Mouse (Mus musculus) embryonic stem cell, embryonic (primary cell): ENCODE results near the gene Aldh1a2.

Experiments used
- CTCF ChIA-PET, 4 experiments: fragments of 300-600 bp in 2 of 4; fragments of 350-600 bp in 2 of 4; sonication (Branson Sonifier 250); formaldehyde crosslinking; loops; one replicate each; lab custom pipeline; 2022; ENCODE audit warnings: inconsistent platforms in 2 of 4; lab: Charles Lee
- POLR2A ChIA-PET, 4 experiments: fragments of 300-600 bp in 2 of 4; fragments of 350-600 bp in 2 of 4; sonication (Branson Sonifier 250); formaldehyde crosslinking; loops; one replicate each; lab custom pipeline; 2022; ENCODE audit warnings: antibody characterized with exemption in 4 of 4, inconsistent platforms in 1 of 4; lab: Charles Lee

Gene Aldh1a2

GRCm38 (mm10) chr9:71215248-71216035, at the start of gene Aldh1a2:
Aldh1a2 (plus strand) TSS chr9:71215789.
- CTCF ChIA-PET, result interaction anchor here in 2 of 4 experiments (0.6 to 1.0 kb wide), 2 partner anchors 402 to 408 kb away, joined by 3 read pairs; no protein-coding TSS in a partner anchor

GRCm38 (mm10) chr9:71166019-71166705, 49.4 kb upstream of the Aldh1a2 start:
- CTCF ChIA-PET, result no interaction called here
- POLR2A ChIA-PET, result interaction anchor here in 3 of 4 experiments (0.6 to 1.2 kb wide), 4 partner anchors 8 to 301 kb away, joined by 3 to 9 read pairs (median 4); no protein-coding TSS in a partner anchor

More at GRCm38 (mm10) chr9:71215248-71216035, at the start of gene Aldh1a2:
- POLR2A ChIA-PET, result interaction anchor here in 2 of 4 experiments (1.0 to 1.8 kb wide), 3 partner anchors 11 to 104 kb away, joined by 3 to 4 read pairs (median 3); no protein-coding TSS in a partner anchor

DNA sequence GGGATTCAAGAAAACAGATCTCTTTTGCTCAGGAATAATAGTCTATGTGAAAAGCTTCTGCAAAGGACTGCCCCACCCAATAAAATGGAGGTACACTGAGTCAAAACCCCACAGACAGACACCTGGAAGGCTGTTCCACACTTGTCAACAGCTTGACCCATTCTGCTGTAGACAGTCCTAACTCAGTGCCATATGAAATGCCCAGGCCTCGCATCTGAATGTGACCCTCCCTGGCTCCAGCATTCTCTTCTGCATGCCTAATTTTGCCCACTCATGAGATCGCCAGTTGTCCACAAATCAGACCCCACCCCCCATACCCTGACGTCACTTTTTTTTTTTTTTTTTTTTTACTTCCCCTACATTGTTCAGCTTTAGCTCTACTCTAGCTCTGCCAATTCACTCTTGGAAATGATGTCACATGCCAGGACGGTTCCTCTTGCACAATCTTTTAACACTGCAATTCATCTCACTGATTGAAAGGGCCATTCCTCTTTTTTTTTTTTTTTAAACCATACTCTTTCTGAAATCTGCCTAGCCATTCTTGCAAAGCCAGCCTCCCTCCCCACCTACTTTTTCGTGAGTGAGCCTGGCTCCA, 48.6 kb upstream of the Aldh1a2 start:
- ChIA-PET POLR2A (interaction anchor here in 1 of 4 experiments (0.6 to 0.7 kb wide), 2 partner anchors 300 to 311 kb away, joined by 3 read pairs; no protein-coding TSS in a partner anchor), CTCF (interaction anchor here in 1 of 4 experiments (0.6 kb wide), 1 partner anchor 41 kb away, joined by 8 read pairs; no protein-coding TSS in a partner anchor)

DNA sequence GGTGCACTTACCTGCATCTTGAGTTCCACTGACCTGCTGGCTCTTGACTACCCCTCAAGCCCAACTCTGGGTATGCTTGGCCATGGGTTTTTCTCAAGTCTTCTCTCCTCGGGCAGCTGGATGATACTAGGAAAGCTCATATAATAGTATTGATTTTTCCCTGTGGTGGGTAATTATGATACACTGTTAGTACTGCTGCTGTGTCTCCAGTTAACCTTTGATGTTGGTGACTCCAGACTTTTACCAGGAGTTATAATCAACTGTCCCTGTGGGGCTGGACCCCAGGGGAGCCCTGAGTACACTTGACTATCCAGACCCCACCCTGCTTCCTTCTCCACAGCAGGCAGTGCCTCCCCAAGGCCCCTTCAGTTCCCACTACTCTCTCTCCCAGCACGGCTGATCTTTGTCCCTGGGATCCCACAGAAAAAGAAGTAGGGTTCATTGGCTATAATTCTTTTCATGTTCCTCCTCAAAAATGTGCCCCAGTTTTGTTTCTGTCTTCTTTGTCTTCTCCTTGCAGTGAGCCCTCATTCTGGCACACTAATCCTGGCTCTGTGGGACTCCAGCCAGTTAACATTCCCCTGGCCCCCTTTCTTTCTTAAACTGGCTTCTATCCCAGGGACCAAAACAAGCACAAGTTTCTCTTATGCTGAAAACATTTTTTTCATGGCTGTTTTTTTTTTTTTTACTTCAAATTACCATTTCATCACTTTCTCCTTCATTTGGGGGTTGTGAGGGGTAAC, 47.9 kb upstream of the Aldh1a2 start:
- ChIA-PET POLR2A (interaction anchor here in 2 of 4 experiments (1.4 to 1.5 kb wide), 3 partner anchors 8 to 21 kb away, joined by 3 to 5 read pairs (median 4); no protein-coding TSS in a partner anchor), CTCF (interaction anchor here in 2 of 4 experiments (0.6 to 1.2 kb wide), 2 partner anchors 41 to 153 kb away, joined by 3 to 8 read pairs; no protein-coding TSS in a partner anchor)

DNA sequence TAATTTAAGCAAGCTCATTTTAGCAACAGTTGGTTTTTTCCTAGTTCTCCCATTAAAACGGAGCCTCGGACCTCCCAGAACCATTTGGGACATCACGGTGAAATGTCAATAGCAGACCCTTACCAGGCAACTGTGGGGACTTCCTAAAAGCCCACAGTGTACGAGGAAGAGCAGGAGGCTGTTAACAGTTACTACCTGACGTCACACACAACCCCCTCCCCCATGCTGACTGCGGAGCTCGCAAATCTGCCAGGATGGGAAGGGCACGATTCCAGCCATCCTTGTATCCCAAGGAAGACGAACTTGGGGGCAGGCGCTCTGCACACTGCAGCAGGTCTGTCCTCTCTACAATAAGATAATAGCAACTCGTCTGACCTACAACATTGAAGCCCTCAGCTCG, 47.1 kb upstream of the Aldh1a2 start, which contains the start of gene Aqp9:
TSS of gene Aqp9 (minus strand) at position 172 of the 400 bp plus-strand sequence.
- ChIA-PET CTCF (interaction anchor here in 3 of 4 experiments (0.8 to 1.5 kb wide), 5 partner anchors 9 to 152 kb away, joined by 3 read pairs; no protein-coding TSS in a partner anchor), POLR2A (interaction anchor here in 3 of 4 experiments (0.6 to 1.5 kb wide), 5 partner anchors 9 to 164 kb away, joined by 3 to 5 read pairs (median 3); no protein-coding TSS in a partner anchor)

DNA sequence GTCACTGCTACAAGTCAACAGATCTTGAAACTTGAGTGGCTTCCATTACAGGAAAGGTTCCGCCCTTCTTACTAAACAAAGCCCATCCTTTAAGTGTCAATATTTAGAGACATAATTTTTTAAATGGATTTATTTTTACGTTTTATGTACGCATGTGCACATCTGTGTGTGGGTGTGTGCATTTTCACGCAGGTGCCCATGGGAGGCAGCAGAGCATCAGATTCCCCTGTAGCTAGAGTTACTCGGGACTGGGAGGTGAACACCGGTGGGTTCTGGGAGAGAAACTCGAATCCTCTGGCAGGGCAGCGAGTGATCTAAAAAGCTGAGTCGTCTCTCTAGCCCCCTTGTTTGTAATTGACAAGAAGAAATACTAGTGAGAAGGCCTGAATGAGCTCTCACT, 42.1 kb upstream of the Aldh1a2 start:
- CTCF ChIA-PET, result interaction anchor here in 3 of 4 experiments (0.7 to 1.4 kb wide), 5 partner anchors 15 to 45 kb away, joined by 3 to 10 read pairs (median 3); no protein-coding TSS in a partner anchor
- POLR2A ChIA-PET, result interaction anchor here in 3 of 4 experiments (0.6 to 2.0 kb wide), 4 partner anchors 8 to 397 kb away, joined by 3 to 9 read pairs (median 4); no protein-coding TSS in a partner anchor

DNA sequence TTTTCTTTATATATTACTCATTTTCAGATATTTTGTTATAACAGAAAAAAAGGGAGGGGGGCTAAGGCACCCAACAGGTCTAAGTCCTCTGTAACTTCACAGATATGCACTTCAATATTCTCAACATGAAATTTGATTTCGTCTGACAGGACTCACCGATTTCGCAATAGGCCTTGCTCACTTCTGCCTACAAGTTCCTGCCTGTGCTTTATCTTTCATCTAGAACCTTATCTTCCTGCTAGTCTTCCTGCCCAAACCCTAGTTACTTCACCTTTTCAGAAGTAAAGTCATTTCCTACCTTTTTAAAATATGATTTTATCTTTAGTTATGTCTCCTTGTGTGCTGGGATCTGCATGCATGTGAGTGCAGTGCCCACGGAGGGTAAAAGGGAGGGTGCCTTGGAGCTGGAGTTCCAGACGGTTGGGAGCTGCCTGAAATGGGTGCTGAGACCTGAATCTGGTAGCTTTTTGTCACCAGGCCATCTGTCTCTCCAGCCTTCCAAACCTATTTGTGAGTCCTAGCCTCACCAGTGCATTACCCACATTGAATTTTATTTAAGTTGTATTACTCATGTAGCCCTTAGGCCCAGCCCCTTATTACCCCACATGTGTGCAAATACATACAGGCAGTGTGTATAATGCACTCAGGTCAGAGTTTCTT, 41.1 kb upstream of the Aldh1a2 start:
- ChIA-PET CTCF (interaction anchor here in 2 of 4 experiments (0.7 to 1.1 kb wide), 3 partner anchors 14 to 45 kb away, joined by 3 to 10 read pairs (median 5); no protein-coding TSS in a partner anchor), POLR2A (interaction anchor here in 3 of 4 experiments (0.6 to 2.0 kb wide), 7 partner anchors 9 to 396 kb away, joined by 3 to 9 read pairs (median 4); no protein-coding TSS in a partner anchor)

DNA sequence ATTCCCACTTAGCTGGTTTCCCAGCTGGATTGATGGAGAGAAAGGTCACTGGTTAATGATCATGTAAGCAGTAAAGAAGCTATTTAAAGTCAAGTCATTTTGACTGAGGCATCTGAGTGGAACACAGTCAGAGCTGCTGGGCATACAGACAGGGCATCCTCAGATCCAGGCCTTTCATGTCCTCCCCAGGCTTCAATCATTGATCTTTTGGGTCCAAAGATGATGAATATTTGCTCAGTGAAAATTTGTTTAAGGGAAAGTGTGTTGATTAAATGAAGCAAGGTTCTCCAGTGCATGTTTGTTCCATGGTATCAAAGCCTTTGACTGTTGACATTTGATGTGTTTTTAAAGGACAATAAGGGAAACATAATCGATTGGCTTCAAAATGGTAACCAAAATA, 39.9 kb upstream of the Aldh1a2 start:
- POLR2A ChIA-PET, result interaction anchor here in 1 of 4 experiments (1.6 to 2.0 kb wide), 2 partner anchors 10 to 29 kb away, joined by 4 to 9 read pairs; no protein-coding TSS in a partner anchor
- CTCF ChIA-PET, result no interaction called here

DNA sequence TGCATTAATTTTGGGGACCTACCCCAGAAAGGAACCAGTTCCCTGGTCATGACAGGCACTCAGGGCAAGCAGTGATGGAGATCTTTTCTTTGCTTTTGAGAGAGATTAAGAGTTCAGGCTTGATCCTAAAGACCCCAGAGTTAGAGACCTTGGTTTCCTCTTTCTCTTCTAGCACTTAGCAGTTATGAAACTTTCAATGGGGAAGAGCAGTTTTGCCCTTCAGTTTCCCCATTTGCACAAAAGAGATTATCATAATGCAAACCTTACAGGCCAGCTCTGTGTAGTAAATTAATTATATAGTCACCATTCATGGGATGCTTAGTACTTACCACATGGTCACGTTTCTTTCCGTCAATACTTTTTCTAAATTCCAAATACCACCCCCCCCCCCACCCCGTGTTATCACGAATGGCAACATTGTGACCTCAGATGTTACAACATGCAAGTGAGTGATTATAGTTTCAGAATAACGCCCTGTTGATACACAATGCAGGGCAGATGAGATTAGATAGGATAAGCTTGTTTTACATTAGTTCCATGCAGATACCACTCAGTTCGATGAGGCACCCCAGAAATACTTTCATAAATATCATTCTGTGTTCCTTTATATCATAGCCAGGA, 36.2 kb upstream of the Aldh1a2 start:
- ChIA-PET CTCF (interaction anchor here in 2 of 4 experiments (0.5 to 2.1 kb wide), 2 partner anchors 9 to 10 kb away, joined by 9 to 10 read pairs; no protein-coding TSS in a partner anchor), POLR2A (interaction anchor here in 2 of 4 experiments (0.6 to 1.3 kb wide), 3 partner anchors 24 to 160 kb away, joined by 3 to 4 read pairs (median 4); no protein-coding TSS in a partner anchor)

- ChIA-PET CTCF (interaction anchor here (0.5 to 2.1 kb wide), 6 partner anchors 9 to 451 kb away, joined by 3 to 11 read pairs (median 8); no protein-coding TSS in a partner anchor), POLR2A (interaction anchor here in 2 of 4 experiments (0.6 to 1.3 kb wide), 3 partner anchors 25 to 161 kb away, joined by 3 to 4 read pairs (median 4); no protein-coding TSS in a partner anchor)
Measured at GRCm38 (mm10) chr9:71179964-71180700, 35.5 kb upstream of the Aldh1a2 start.

DNA sequence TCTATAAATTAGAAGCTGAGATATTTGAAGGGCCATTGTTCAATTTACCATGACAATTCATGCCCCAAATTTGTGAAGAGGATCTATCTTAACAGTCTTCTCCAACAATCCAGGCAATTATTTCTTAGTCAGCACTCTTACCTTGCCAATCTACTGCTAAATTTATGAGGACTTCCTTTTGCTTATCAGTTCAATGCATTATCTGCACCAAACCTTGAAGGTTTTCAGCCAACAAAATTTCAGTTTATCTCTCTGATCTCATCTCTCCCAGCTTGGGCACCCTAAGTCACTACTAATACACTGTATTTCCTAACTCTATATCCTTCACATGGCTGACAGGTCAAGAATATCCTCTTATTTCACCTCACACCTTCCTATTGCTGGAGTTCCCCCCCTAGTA, 30.3 kb upstream of the Aldh1a2 start:
- ChIA-PET POLR2A (interaction anchor here in 1 of 4 experiments (1.4 kb wide), 1 partner anchor 30 kb away, joined by 3 read pairs; no protein-coding TSS in a partner anchor), CTCF (interaction anchor here in 1 of 4 experiments (0.5 kb wide), 1 partner anchor 56 kb away, joined by 8 read pairs; no protein-coding TSS in a partner anchor)

DNA sequence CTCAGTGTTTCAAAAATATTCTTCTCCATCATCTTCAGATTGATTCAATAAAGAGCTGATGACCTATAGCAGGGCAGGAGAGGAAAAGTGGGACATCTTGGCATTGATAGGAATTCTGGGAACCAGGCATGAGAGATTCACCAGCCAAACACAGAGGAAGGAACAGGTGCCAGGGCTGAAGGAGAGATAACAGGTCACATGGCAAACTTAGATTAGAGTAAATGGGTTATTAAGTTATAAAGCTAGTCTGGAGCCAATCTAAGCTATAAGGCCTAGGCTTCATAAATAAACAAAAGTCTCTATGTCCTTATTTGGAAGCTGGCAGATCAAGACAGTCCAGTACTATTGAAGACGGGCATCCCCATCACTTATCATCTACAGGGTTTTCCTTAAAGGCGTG, 29.8 kb upstream of the Aldh1a2 start:
- POLR2A ChIA-PET, result interaction anchor here in 1 of 4 experiments (1.4 kb wide), 1 partner anchor 56 kb away, joined by 3 read pairs; no protein-coding TSS in a partner anchor
- CTCF ChIA-PET, result interaction anchor here in 1 of 4 experiments (0.5 kb wide), 1 partner anchor 299 kb away, joined by 5 read pairs; no protein-coding TSS in a partner anchor

- CTCF ChIA-PET, result interaction anchor here (0.6 to 2.2 kb wide), 10 partner anchors 10 to 60 kb away, joined by 3 to 97 read pairs (median 20); no protein-coding TSS in a partner anchor
- POLR2A ChIA-PET, result interaction anchor here in 2 of 4 experiments (0.9 to 2.0 kb wide), 4 partner anchors 10 to 32 kb away, joined by 3 to 8 read pairs (median 6); no protein-coding TSS in a partner anchor
Measured at GRCm38 (mm10) chr9:71187396-71187795, 28.2 kb upstream of the Aldh1a2 start.

GRCm38 (mm10) chr9:71188647-71189415, 26.8 kb upstream of the Aldh1a2 start:
- ChIA-PET POLR2A (interaction anchor here in 3 of 4 experiments (0.5 to 2.0 kb wide), 21 partner anchors 9 to 212 kb away, joined by 3 to 8 read pairs (median 4); partner anchors contain the start of gene Aqp9 (in 1 of the 3)), CTCF (interaction anchor here (0.5 to 2.2 kb wide), 103 partner anchors 9 to 1900 kb away, joined by 3 to 97 read pairs (median 4); partner anchors contain the start of genes Aqp9 (in 3 of the 4), Gm10642 (in 1 of the 4) and Mindy2 (in 1 of the 4))
